Mouse (Mus musculus): ENCODE results near the gene Tex33. TPM values are rescaled to one million over a fixed set of nuclear protein-coding genes. Genes with fewer than 3 reads are reported as not detected.

Gene Tex33
- not detected in 2 replicates for polyA plus RNA-seq (2014; fragmentation: Nextera tagmentation; extraction: Ambion mirVana)

DNA sequence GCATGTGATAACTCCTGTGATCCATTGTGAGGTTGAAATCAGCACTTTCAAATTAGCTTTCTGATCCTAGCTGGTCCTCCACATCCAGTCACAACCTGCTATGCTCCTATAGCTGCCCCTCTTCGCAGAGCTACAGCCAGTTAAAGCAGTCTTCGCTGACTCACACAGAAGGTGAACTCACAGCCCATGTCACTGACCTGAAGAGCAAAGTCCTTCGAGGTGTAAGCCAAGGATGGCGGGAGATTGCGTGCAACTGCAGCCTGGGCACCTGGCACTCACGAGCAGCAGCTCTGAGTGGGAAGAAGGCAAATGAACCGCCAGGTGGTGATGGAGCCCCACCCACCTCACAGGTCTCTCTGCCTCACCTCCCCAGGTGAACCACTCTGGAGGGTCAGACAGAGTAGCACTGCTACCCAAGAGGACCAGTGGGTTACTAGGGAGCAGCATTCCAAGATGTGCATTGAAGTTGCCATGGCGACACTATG is at the start of gene Tex33:
TSS of gene Tex33 (minus strand) at position 435 of the 485 bp plus-strand sequence.
- WGBS: 81% methylated on average over 8 of the region's 8 CpGs
- no peak within 1 kb of the TSS for H3K4me2 ChIP-seq (ENCODE audit: low read depth, low read length, severe bottlenecking)
- no peak for DNase-seq (ENCODE audit: low spot score)
- H3K9me3 ChIP-seq (ENCODE audit: control insufficient read depth, low read length): no peaks in the 10 kb centered on the region
- no peak for ATAC-seq (replicated peaks; ENCODE audit: low FRiP score)
- H3K9ac ChIP-seq (ENCODE audit: low read length): no peak within 1 kb of the TSS
- H3K27me3 ChIP-seq (ENCODE audit: control insufficient read depth, insufficient read depth, low read length): no peaks in the 10 kb centered on the region
- no peaks in the 10 kb centered on the region for H3K4me1 ChIP-seq (replicated peaks; ENCODE audit: control insufficient read depth, insufficient read depth, low read length)
- no peak within 1 kb of the TSS for H3K27ac ChIP-seq (ENCODE audit: low read depth, low read length)
- no peaks in the 10 kb centered on the region for H3K36me3 ChIP-seq (ENCODE audit: control insufficient read depth, insufficient read depth, low read length)
- H3K4me3 ChIP-seq (ENCODE audit: low read depth, low read length): no peak within 1 kb of the TSS

DNA sequence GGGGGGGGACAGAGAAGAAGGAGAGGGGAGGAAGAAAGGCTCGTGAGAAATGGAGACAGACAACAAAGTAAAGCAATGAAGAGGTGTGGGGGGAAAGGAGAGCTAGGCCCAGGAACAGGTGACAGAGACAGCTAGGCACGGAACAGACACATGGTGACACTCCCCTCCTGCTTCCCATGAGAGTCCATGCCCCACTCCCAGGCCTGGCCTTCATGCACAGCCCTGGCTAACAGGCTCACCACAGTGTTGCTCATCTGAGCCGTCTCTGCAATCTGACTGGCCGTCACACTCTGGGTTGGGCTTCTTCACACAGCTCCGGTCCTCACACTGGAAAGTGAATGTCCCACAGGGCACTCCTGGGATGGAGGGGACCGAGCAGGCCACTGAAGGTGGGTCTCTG is 48.1 kb upstream of the Tex33 start:
- no peaks in the 10 kb centered on the region for H3K27me3 ChIP-seq (ENCODE audit: control insufficient read depth, insufficient read depth, low read length)
- no peak overlapping the region for H3K4me3 ChIP-seq (ENCODE audit: low read depth, low read length)
- no peaks in the 10 kb centered on the region for H3K36me3 ChIP-seq (ENCODE audit: control insufficient read depth, insufficient read depth, low read length)
- H3K4me1 ChIP-seq (replicated peaks; ENCODE audit: control insufficient read depth, insufficient read depth, low read length): 0 out of 2 replicates have a peak, but pooled peaks cover 1% of the 10 kb centered on the region
- no peaks in the 10 kb centered on the region for H3K9me3 ChIP-seq (ENCODE audit: control insufficient read depth, low read length)
- H3K9ac ChIP-seq (ENCODE audit: low read length): no peak overlapping the region
- ATAC-seq (replicated peaks; ENCODE audit: low FRiP score): no peak
- H3K27ac ChIP-seq (ENCODE audit: low read depth, low read length): no peak overlapping the region
- no peak overlapping the region for H3K4me2 ChIP-seq (ENCODE audit: low read depth, low read length, severe bottlenecking)
- DNase-seq (ENCODE audit: low spot score): no peak
- WGBS: 56% methylated on average over 6 of the region's 6 CpGs

- Histone ChIP-seq H3K4me1 (replicated peaks; ENCODE audit: control insufficient read depth, insufficient read depth, low read length) (peaks cover 3% of the 10 kb centered on the region), H3K4me3 (ENCODE audit: low read depth, low read length) (no peak overlapping the region), H3K4me2 (ENCODE audit: low read depth, low read length, severe bottlenecking) (no peak overlapping the region), H3K27me3 (ENCODE audit: control insufficient read depth, insufficient read depth, low read length) (no peaks in the 10 kb centered on the region; the same call in 1 of the 2 replicates), H3K9me3 (ENCODE audit: control insufficient read depth, low read length) (no peaks in the 10 kb centered on the region), H3K9ac (ENCODE audit: low read length) (no peak overlapping the region), H3K36me3 (ENCODE audit: control insufficient read depth, insufficient read depth, low read length) (no peaks in the 10 kb centered on the region), H3K27ac (ENCODE audit: low read depth, low read length) (no peak overlapping the region)
- DNase-seq (ENCODE audit: low spot score) (no peak), ATAC-seq (replicated peaks; ENCODE audit: low FRiP score) (no peak)
- WGBS: 87% methylated on average over 19 of the region's 19 CpGs
These were observed 46.5 kb upstream of the Tex33 start for GRCm38 (mm10) chr15:78442231-78442630.

- Histone ChIP-seq H3K36me3 (ENCODE audit: control insufficient read depth, insufficient read depth, low read length) (no peaks in the 10 kb centered on the region), H3K4me2 (ENCODE audit: low read depth, low read length, severe bottlenecking) (no peak overlapping the region), H3K27ac (ENCODE audit: low read depth, low read length) (no peak overlapping the region), H3K9ac (ENCODE audit: low read length) (no peak overlapping the region), H3K4me1 (replicated peaks; ENCODE audit: control insufficient read depth, insufficient read depth, low read length) (peaks cover 16% of the 10 kb centered on the region), H3K27me3 (ENCODE audit: control insufficient read depth, insufficient read depth, low read length) (no peaks in the 10 kb centered on the region; the same call in 1 of the 2 replicates), H3K9me3 (ENCODE audit: control insufficient read depth, low read length) (no peaks in the 10 kb centered on the region), H3K4me3 (ENCODE audit: low read depth, low read length) (no peak overlapping the region)
- no peak for ATAC-seq (replicated peaks; ENCODE audit: low FRiP score)
- WGBS: 62% methylated on average over 9 of the region's 9 CpGs
- no peak for DNase-seq (ENCODE audit: low spot score)
These were observed 43.3 kb upstream of the Tex33 start for GRCm38 (mm10) chr15:78438973-78439372.

DNA sequence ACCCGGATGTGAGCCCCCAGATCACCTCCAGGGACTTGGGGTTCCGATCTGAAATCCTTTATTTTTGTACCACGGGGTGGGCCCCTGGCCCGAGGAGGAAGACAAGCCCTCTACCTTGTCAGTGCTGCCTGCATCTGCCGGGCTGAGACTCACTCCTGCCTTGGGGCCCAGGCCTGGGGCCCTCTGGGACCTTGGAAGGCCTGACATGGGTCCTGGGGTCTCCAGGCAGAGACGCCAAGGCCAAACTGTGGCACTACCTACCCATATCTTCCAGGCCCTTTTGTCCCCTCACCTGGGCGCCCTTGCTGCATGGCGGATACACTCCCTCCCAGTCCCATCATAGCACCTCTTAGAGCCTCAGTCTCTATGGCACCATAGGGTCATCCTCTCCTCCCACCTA is 42.8 kb upstream of the Tex33 start:
- H3K4me3 ChIP-seq (ENCODE audit: low read depth, low read length): no peak overlapping the region
- no peaks in the 10 kb centered on the region for H3K9me3 ChIP-seq (ENCODE audit: control insufficient read depth, low read length)
- peaks cover 16% of the 10 kb centered on the region for H3K4me1 ChIP-seq (replicated peaks; ENCODE audit: control insufficient read depth, insufficient read depth, low read length)
- DNase-seq (ENCODE audit: low spot score) (no peak), ATAC-seq (replicated peaks; ENCODE audit: low FRiP score) (no peak)
- 47% methylated on average over 8 of the region's 8 CpGs for WGBS
- H3K4me2 ChIP-seq (ENCODE audit: low read depth, low read length, severe bottlenecking): no peak overlapping the region
- H3K27ac ChIP-seq (ENCODE audit: low read depth, low read length): no peak overlapping the region
- H3K27me3 ChIP-seq (ENCODE audit: control insufficient read depth, insufficient read depth, low read length): no peaks in the 10 kb centered on the region; the same call in 1 of the 2 replicates
- no peak overlapping the region for H3K9ac ChIP-seq (ENCODE audit: low read length)
- H3K36me3 ChIP-seq (ENCODE audit: control insufficient read depth, insufficient read depth, low read length): no peaks in the 10 kb centered on the region

- no peak overlapping the region for H3K4me2 ChIP-seq (ENCODE audit: low read depth, low read length, severe bottlenecking)
- H3K9ac ChIP-seq (ENCODE audit: low read length): no peak overlapping the region
- H3K27me3 ChIP-seq (ENCODE audit: control insufficient read depth, insufficient read depth, low read length): no peaks in the 10 kb centered on the region; the same call in 1 of the 2 replicates
- no peaks in the 10 kb centered on the region for H3K9me3 ChIP-seq (ENCODE audit: control insufficient read depth, low read length)
- no peak overlapping the region for H3K27ac ChIP-seq (ENCODE audit: low read depth, low read length)
- ATAC-seq (replicated peaks; ENCODE audit: low FRiP score) (no peak), DNase-seq (ENCODE audit: low spot score) (no peak)
- H3K36me3 ChIP-seq (ENCODE audit: control insufficient read depth, insufficient read depth, low read length): no peaks in the 10 kb centered on the region; the same call in 1 of the 2 replicates
- H3K4me3 ChIP-seq (ENCODE audit: low read depth, low read length): no peak overlapping the region
- H3K4me1 ChIP-seq (replicated peaks; ENCODE audit: control insufficient read depth, insufficient read depth, low read length): peaks cover 16% of the 10 kb centered on the region
- 35% methylated on average over 4 of the region's 4 CpGs for WGBS
These were observed 42.3 kb upstream of the Tex33 start for GRCm38 (mm10) chr15:78438018-78438394.

DNA sequence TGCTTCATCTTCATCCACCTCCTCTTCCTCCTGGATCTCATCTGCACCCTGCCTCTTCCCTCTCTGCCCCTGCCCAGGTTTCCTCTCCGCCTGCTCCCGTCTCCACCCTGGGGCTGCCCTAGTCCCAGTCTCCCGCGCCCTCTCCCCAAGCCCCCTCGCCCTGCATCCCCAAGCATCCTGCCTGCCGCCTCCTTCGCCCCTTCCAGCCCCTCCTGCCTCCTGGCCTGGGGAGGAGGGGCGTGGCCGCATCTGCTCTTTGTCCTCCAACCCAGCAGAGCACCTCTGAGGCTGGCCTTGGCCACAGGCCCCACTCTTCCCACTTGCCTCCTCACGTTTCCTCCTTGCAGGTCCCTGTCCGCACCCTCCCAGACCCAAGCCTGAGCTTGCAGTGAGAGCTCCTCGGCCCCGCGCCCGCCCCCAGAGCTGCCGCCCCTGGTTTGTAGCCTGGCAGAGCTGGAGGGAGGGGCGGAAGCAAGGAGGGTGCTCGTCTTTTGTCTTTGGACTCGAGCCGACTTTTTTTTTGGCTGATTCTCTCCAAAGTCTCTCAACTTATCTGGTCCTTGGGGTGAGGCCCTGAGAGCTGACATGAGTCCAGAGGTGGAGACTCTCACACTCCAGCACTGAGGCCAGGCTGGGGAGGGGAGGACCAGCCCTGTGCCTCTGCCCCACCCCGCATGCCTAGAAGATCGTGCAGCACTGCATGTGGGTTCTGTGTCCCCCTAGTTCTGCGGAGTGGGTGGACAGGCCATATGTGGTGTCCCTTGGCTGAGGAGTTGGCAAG is 41.7 kb upstream of the Tex33 start:
- peak; percentile 68 for DNase-seq (ENCODE audit: low spot score)
- WGBS: 12% methylated on average over 23 of the region's 23 CpGs
- H3K27me3 ChIP-seq (ENCODE audit: control insufficient read depth, insufficient read depth, low read length): no peaks in the 10 kb centered on the region; the same call in 1 of the 2 replicates
- H3K36me3 ChIP-seq (ENCODE audit: control insufficient read depth, insufficient read depth, low read length): no peaks in the 10 kb centered on the region; the same call in 1 of the 2 replicates
- H3K4me2 ChIP-seq (ENCODE audit: low read depth, low read length, severe bottlenecking): peak overlapping the region; percentile 51
- H3K9me3 ChIP-seq (ENCODE audit: control insufficient read depth, low read length): no peaks in the 10 kb centered on the region
- peak overlapping the region; percentile 21; the same call in 1 of the 2 replicates for H3K4me3 ChIP-seq (ENCODE audit: low read depth, low read length)
- H3K27ac ChIP-seq (ENCODE audit: low read depth, low read length): 0 out of 2 replicates have a peak overlapping the region, but pooled peaks have one; percentile 3
- H3K9ac ChIP-seq (ENCODE audit: low read length): peak overlapping the region; percentile 51
- ATAC-seq (replicated peaks; ENCODE audit: low FRiP score): peak; percentile 24; the same call in 1 of the 2 replicates
- H3K4me1 ChIP-seq (replicated peaks; ENCODE audit: control insufficient read depth, insufficient read depth, low read length): peaks cover 16% of the 10 kb centered on the region

- Histone ChIP-seq H3K4me1 (replicated peaks; ENCODE audit: control insufficient read depth, insufficient read depth, low read length) (peaks cover 16% of the 10 kb centered on the region), H3K9me3 (ENCODE audit: control insufficient read depth, low read length) (no peaks in the 10 kb centered on the region), H3K9ac (ENCODE audit: low read length) (peak overlapping the region; percentile 51), H3K4me2 (ENCODE audit: low read depth, low read length, severe bottlenecking) (peak overlapping the region; percentile 51), H3K4me3 (ENCODE audit: low read depth, low read length) (peak overlapping the region; percentile 21), H3K27me3 (ENCODE audit: control insufficient read depth, insufficient read depth, low read length) (no peaks in the 10 kb centered on the region; the same call in 1 of the 2 replicates), H3K36me3 (ENCODE audit: control insufficient read depth, insufficient read depth, low read length) (peaks cover 3% of the 10 kb centered on the region; the same call in 1 of the 2 replicates), H3K27ac (ENCODE audit: low read depth, low read length) (0 out of 2 replicates have a peak overlapping the region, but pooled peaks have one; percentile 3)
- ATAC-seq (replicated peaks; ENCODE audit: low FRiP score) (peak; percentile 51), DNase-seq (ENCODE audit: low spot score) (peak; percentile 81)
- 6% methylated on average over 28 of the region's 32 CpGs for WGBS
These were observed 40.9 kb upstream of the Tex33 start for GRCm38 (mm10) chr15:78436380-78437192.

All from forebrain, embryonic 11.5 days (tissue).